8 mouse cellular contexts compared by ENCODE assay signal in the genomic region with DNA sequence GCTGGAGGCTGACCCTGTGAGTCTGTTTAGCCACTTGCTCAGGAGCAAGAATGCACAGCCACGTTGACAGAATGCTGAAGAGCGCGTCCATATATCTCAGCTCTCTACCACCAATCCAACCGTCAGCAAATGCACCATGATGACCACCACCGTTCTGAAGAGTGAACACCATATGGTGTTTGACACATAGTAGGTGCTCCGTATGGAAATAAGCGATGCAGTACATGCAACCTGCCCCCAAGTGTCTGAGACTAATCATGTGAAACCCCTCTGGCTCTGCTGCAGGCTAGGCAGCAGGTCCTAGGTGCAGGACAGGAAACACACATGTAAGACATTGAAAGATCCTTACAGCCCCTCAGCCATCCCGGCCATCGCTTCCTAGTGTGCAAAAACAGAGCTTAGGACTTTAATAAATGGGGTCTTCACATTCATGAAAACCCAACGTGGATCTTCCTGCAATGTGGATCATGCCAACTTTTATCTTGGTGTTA. TPM values are rescaled to one million over a fixed set of nuclear protein-coding genes. Genes with fewer than 3 reads are reported as not detected.
DNase-seq lines count a peak whose midpoint lies in the region; ATAC-seq and TF ChIP-seq lines count a peak whose summit lies in the region.

No protein-coding gene starts in this region.

- TF ChIP-seq POLR2A in lung, adult 2 months (IDR thresholded peaks at IDR 0.05; ENCODE audit: borderline replicate concordance, extremely low read depth, low read depth, low read length) = no peak
- TF ChIP-seq POLR2A in olfactory bulb, adult 2 months (IDR thresholded peaks at IDR 0.05; ENCODE audit: insufficient read depth, low read depth, low read length) = no peak

- H3K4me1 ChIP-seq in lung, adult 2 months (ENCODE audit: control insufficient read depth, insufficient read depth, low read length) = peaks cover 13% of the 10 kb centered on the region
- peaks cover 25% of the 10 kb centered on the region for H3K4me1 ChIP-seq in forebrain, embryonic 12.5 days
- H3K4me1 ChIP-seq in limb, embryonic 10.5 days = peaks cover 31% of the 10 kb centered on the region
- peaks cover 21% of the 10 kb centered on the region for H3K4me1 ChIP-seq in olfactory bulb, adult 2 months (ENCODE audit: control insufficient read depth, insufficient read depth, low read length)

- H3K9me3 ChIP-seq in forebrain, embryonic 12.5 days = no peaks in the 10 kb centered on the region
- no peaks in the 10 kb centered on the region for H3K9me3 ChIP-seq in limb, embryonic 10.5 days (replicated peaks)

- H3K36me3 ChIP-seq in forebrain, embryonic 12.5 days (replicated peaks) = 0 out of 2 replicates have a peak, but pooled peaks cover 3% of the 10 kb centered on the region
- no peaks in the 10 kb centered on the region for H3K36me3 ChIP-seq in limb, embryonic 10.5 days

- H3K4me3 ChIP-seq in lung, adult 2 months (replicated peaks; ENCODE audit: extremely low read depth, low read depth, low read length) = peak overlapping the region; percentile 68
- no peak overlapping the region for H3K4me3 ChIP-seq in forebrain, embryonic 12.5 days (replicated peaks)
- H3K4me3 ChIP-seq in limb, embryonic 10.5 days = peak overlapping the region; percentile 75
- peak overlapping the region; percentile 17; the same call in 1 of the 2 replicates for H3K4me3 ChIP-seq in olfactory bulb, adult 2 months (ENCODE audit: insufficient read depth, low read depth, low read length)

- 34% methylated on average over 10 of the region's 10 CpGs for WGBS in lung, adult 2 months
- 79% methylated on average over 10 of the region's 10 CpGs for WGBS in forebrain, embryonic 12.5 days
- 80% methylated on average over 10 of the region's 10 CpGs for WGBS in limb, embryonic 10.5 days
- WGBS in olfactory bulb, adult 2 months = 66% methylated on average over 10 of the region's 10 CpGs

- peak overlapping the region; percentile 99; the same call in 1 of the 2 replicates for H3K4me2 ChIP-seq in forebrain, embryonic 12.5 days

- ATAC-seq in forebrain, embryonic 12.5 days (ENCODE audit: low FRiP score) = no peak
- ATAC-seq in activated CD4-positive, CD25-positive, alpha-beta regulatory T cell, adult 4 months = no peak
- no peak for ATAC-seq in CD4-positive, CD25-positive, alpha-beta regulatory T cell, adult 4 months

- no peak overlapping the region for H3K27ac ChIP-seq in forebrain, embryonic 12.5 days
- peak overlapping the region; percentile 57; the same call in 1 of the 2 replicates for H3K27ac ChIP-seq in limb, embryonic 10.5 days
- peak overlapping the region; percentile 36 for H3K27ac ChIP-seq in olfactory bulb, adult 2 months (ENCODE audit: insufficient read depth, low read depth, low read length)

- no peak overlapping the region for H3K9ac ChIP-seq in forebrain, embryonic 12.5 days

- no peak for DNase-seq in lung, adult 2 months
- no peak for DNase-seq in lung, postnatal 36 days
- no peak for DNase-seq in limb, embryonic 10.5 days (ENCODE audit: low spot score)
- no peak for DNase-seq in thymus, postnatal 25 days

- no peak for TF ChIP-seq CTCF in lung, adult 2 months (IDR thresholded peaks at IDR 0.05; ENCODE audit: insufficient read depth, low read length)
- no peak for TF ChIP-seq CTCF in olfactory bulb, adult 2 months (IDR thresholded peaks at IDR 0.05; ENCODE audit: insufficient read depth, low read depth, low read length)

- peaks cover 15% of the 10 kb centered on the region for H3K27me3 ChIP-seq in forebrain, embryonic 12.5 days
- peaks cover 35% of the 10 kb centered on the region for H3K27me3 ChIP-seq in limb, embryonic 10.5 days (ENCODE audit: low read depth, poor library complexity, severe bottlenecking)

RNA-seq across cellular contexts. Expression of a gene that starts 0.6 kb away (rescaled TPM):
- not detected in 2 replicates for polyA plus RNA-seq in lung, adult 2 months (2012; rRNA removed)
- polyA plus RNA-seq in forebrain, embryonic 12.5 days (2016; fragmentation: Nextera tagmentation; extraction: Ambion mirVana) = not detected in 2 replicates
- not detected in 2 replicates for polyA plus RNA-seq in limb, embryonic 10.5 days (2016; fragmentation: Nextera tagmentation; extraction: Ambion mirVana)
- not detected in 2 replicates for polyA plus RNA-seq in olfactory bulb, adult 2 months (2012; ENCODE audit: insufficient read depth, insufficient read length, low replicate concordance, missing spikeins)
- polyA plus RNA-seq in activated CD4-positive, CD25-positive, alpha-beta regulatory T cell, adult 4 months (2017; shearing (Covaris generic)) = not detected
- polyA plus RNA-seq in CD4-positive, CD25-positive, alpha-beta regulatory T cell, adult 4 months (2017; shearing (Covaris generic)) = not detected

RNA-seq across cellular contexts. Expression of a gene that starts 3.3 kb away (rescaled TPM):
- 176 and 296 TPM in 2 replicates for polyA plus RNA-seq in lung, adult 2 months (2012; rRNA removed)
- 9.0 and 9.8 TPM in 2 replicates for polyA plus RNA-seq in forebrain, embryonic 12.5 days (2016; fragmentation: Nextera tagmentation; extraction: Ambion mirVana)
- polyA plus RNA-seq in limb, embryonic 10.5 days (2016; fragmentation: Nextera tagmentation; extraction: Ambion mirVana) = 9.2 TPM in 2 replicates
- polyA plus RNA-seq in olfactory bulb, adult 2 months (2012; ENCODE audit: insufficient read depth, insufficient read length, low replicate concordance, missing spikeins) = not detected in 2 replicates
- polyA plus RNA-seq in activated CD4-positive, CD25-positive, alpha-beta regulatory T cell, adult 4 months (2017; shearing (Covaris generic)) = 1 to 10 TPM; 1.3 to 1.9 TPM
- polyA plus RNA-seq in CD4-positive, CD25-positive, alpha-beta regulatory T cell, adult 4 months (2017; shearing (Covaris generic)) = 1 to 10 TPM; 1.6 to 1.7 TPM

RNA-seq across cellular contexts. Expression of a gene that starts 16.7 kb away (rescaled TPM):
- polyA plus RNA-seq in lung, adult 2 months (2012; rRNA removed) = 2.0 and 2.2 TPM in 2 replicates
- polyA plus RNA-seq in forebrain, embryonic 12.5 days (2016; fragmentation: Nextera tagmentation; extraction: Ambion mirVana) = 0.09 and 0.15 TPM in 2 replicates
- 1.6 and 1.9 TPM in 2 replicates for polyA plus RNA-seq in limb, embryonic 10.5 days (2016; fragmentation: Nextera tagmentation; extraction: Ambion mirVana)
- not detected in 2 replicates for polyA plus RNA-seq in olfactory bulb, adult 2 months (2012; ENCODE audit: insufficient read depth, insufficient read length, low replicate concordance, missing spikeins)
- not detected for polyA plus RNA-seq in activated CD4-positive, CD25-positive, alpha-beta regulatory T cell, adult 4 months (2017; shearing (Covaris generic))
- not detected for polyA plus RNA-seq in CD4-positive, CD25-positive, alpha-beta regulatory T cell, adult 4 months (2017; shearing (Covaris generic))

RNA-seq across cellular contexts. Expression of a gene that starts 44.8 kb away (rescaled TPM):
- polyA plus RNA-seq in lung, adult 2 months (2012; rRNA removed) = 2.4 and 4.0 TPM in 2 replicates
- 35.7 and 37.6 TPM in 2 replicates for polyA plus RNA-seq in forebrain, embryonic 12.5 days (2016; fragmentation: Nextera tagmentation; extraction: Ambion mirVana)
- 17.7 and 18.4 TPM in 2 replicates for polyA plus RNA-seq in limb, embryonic 10.5 days (2016; fragmentation: Nextera tagmentation; extraction: Ambion mirVana)
- not detected in 2 replicates for polyA plus RNA-seq in olfactory bulb, adult 2 months (2012; ENCODE audit: insufficient read depth, insufficient read length, low replicate concordance, missing spikeins)
- polyA plus RNA-seq in activated CD4-positive, CD25-positive, alpha-beta regulatory T cell, adult 4 months (2017; shearing (Covaris generic)) = under 1 TPM in 1 of 2 experiments, not detected in 1; 0.36 TPM
- polyA plus RNA-seq in CD4-positive, CD25-positive, alpha-beta regulatory T cell, adult 4 months (2017; shearing (Covaris generic)) = under 1 TPM in 1 of 2 experiments, not detected in 1; 0.42 TPM

RNA-seq across cellular contexts. Expression of a gene that starts 57.8 kb away (rescaled TPM):
- polyA plus RNA-seq in lung, adult 2 months (2012; rRNA removed) = 7.8 and 12.0 TPM in 2 replicates
- polyA plus RNA-seq in forebrain, embryonic 12.5 days (2016; fragmentation: Nextera tagmentation; extraction: Ambion mirVana) = 0.17 and 0.23 TPM in 2 replicates
- 0.38 and 0.45 TPM in 2 replicates for polyA plus RNA-seq in limb, embryonic 10.5 days (2016; fragmentation: Nextera tagmentation; extraction: Ambion mirVana)
- polyA plus RNA-seq in olfactory bulb, adult 2 months (2012; ENCODE audit: insufficient read depth, insufficient read length, low replicate concordance, missing spikeins) = not detected in 2 replicates
- under 1 TPM in 1 of 2 experiments, not detected in 1; 0.13 TPM for polyA plus RNA-seq in activated CD4-positive, CD25-positive, alpha-beta regulatory T cell, adult 4 months (2017; shearing (Covaris generic))
- polyA plus RNA-seq in CD4-positive, CD25-positive, alpha-beta regulatory T cell, adult 4 months (2017; shearing (Covaris generic)) = not detected
